Mouse (Mus musculus): ENCODE results near the gene Cacna1g.

The Cacna1g gene

DNA sequence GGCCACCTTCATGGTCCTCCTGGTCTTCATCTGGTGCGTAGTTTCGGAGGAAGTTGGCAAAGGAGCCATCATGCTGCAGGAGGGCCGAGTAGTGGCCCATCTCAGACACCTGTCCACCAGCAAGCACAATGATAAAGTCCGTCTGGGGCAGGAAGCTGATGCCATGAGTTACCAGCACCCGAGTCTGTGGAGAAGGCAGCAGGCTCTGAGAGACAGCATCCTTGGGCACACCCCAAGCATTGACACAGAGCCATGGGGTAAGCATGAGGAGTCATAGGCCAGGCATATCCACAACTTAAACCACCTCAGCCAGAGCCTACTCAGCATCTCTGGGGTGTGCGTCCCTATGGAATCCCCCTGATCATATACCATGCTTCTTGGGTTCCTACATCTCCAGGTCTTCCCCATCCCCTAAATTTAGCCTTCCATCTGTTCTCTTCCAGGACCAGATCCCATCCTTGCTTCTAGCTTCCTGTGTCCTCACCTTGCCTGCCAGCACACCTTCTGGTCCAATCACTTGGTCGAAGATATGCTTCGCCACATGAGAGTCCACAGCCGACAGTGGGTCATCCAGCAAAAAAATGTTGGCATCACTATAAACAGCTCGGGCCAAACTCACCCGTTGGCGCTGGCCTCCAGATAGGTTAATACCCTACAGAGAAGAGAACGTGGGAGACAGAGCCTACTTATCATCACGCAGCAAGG, 112.7 kb downstream of the Cacna1g start:
- no peak for DNase-seq (ENCODE audit: low read depth, low spot score)

DNA sequence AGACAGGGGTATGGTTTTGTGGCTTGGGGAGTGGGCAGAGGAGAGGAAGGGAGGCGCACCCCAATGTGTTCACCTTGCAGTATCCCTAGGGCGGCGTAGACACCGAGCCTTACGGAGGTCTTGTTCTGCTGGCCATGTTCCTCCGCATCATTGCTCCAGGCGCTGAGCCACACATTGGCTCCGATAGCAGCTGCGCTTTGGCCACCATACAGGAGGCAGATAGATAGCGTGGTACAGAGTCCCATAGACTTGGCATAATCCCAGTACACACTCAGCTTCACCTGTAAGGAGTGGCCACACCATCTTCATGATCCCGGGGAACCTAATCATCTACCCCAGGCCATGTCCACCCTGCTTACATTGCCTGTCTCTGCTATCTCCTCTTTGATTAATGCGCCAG, 114.8 kb downstream of the Cacna1g start:
- no peak for DNase-seq (ENCODE audit: low read depth, low spot score)
